Mouse (Mus musculus) ZHBTc4 (cell line): Measurements from ENCODE around the gene Rnd1.

Experiments used
- DNase-seq: peaks from one replicate; pipeline ENCODE4 v3.0.0-alpha.2; 2011; ENCODE audit warnings: low read depth, low spot score

Rnd1 gene

DNA sequence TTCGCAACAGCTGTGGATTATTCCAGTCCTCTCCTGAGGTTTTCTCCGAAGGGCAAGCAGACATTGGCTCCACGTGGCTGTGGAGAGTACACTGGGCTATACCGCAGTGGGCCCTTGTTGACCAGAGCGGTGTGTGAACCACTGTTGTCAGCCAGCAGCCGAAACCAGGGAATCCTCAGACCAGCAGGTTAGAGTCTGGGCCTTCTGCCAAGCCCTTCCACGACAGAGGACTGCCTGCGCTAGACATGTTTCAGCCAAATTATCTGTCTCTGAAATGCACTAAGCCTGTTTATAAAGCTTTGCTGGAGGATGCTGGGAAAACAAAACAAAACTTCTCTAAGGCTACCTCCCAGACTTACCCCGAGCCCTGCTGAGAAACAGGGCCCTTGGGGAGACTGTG lies 62.7 kb downstream of the Rnd1 start:
- DNase-seq = no peak
